Mouse (Mus musculus) liver, adult 2 months (tissue): ENCODE measurements around the gene Armh3. TPM values are rescaled to one million over a fixed set of nuclear protein-coding genes. Genes with fewer than 3 reads are reported as not detected.

Experiments
- DNase-seq: peaks from one replicate; pipeline ENCODE4 v3.0.0-alpha.2; 2011; ENCODE audit warnings: low read depth, low spot score; ENCODE audit errors: extremely low read depth
- H3K27ac ChIP-seq: fragments of 200-500 bp; replicated peaks from 2 replicates; pipeline ENCODE4 v1.5.1; 2012; ENCODE audit warnings: low read depth, mild to moderate bottlenecking, control low read depth, inconsistent platforms, low read length; ENCODE audit not compliant: insufficient read depth
- H3K27me3 ChIP-seq: fragments of 200-500 bp; 2 replicates; pipeline ENCODE4 v1.6.1; 2012; ENCODE audit warnings: mild to moderate bottlenecking, moderate library complexity, low read length, inconsistent platforms; ENCODE audit not compliant: control insufficient read depth, insufficient read depth
- H3K36me3 ChIP-seq: fragments of 200-500 bp; 2 replicates; pipeline ENCODE4 v1.6.1; 2012; ENCODE audit warnings: low read length, inconsistent platforms; ENCODE audit not compliant: control insufficient read depth, insufficient read depth
- H3K4me1 ChIP-seq: fragments of 200-500 bp; 2 replicates; pipeline ENCODE4 v1.6.1; 2011; ENCODE audit warnings: low read length; ENCODE audit not compliant: control insufficient read depth, insufficient read depth
- H3K4me3 ChIP-seq: fragments of 200-500 bp; 2 replicates; pipeline ENCODE4 v1.5.1; 2011; ENCODE audit warnings: low read depth, mild to moderate bottlenecking, control low read depth, low read length, moderate library complexity; ENCODE audit not compliant: insufficient read depth
- H3K79me2 ChIP-seq: fragments of 200-500 bp; 2 replicates; pipeline ENCODE4 v1.6.1; 2012; ENCODE audit warnings: inconsistent platforms, mild to moderate bottlenecking, low read length, moderate library complexity; ENCODE audit not compliant: control insufficient read depth, insufficient read depth
- H3K9ac ChIP-seq: fragments of 200-500 bp; 2 replicates; pipeline ENCODE4 v1.6.1; 2012; ENCODE audit warnings: low read depth, mild to moderate bottlenecking, control low read depth, inconsistent platforms, low read length
- CTCF ChIP-seq: fragments of 200-500 bp; IDR thresholded peaks from 2 replicates; pipeline ENCODE4 v1.5.1; 2011; ENCODE audit warnings: low read depth, low read length, control low read depth
- POLR2A ChIP-seq: fragments of 200-500 bp; IDR thresholded peaks from 2 replicates; pipeline ENCODE4 v1.6.1; 2011; ENCODE audit warnings: low read length, control low read depth; ENCODE audit not compliant: insufficient read depth; ENCODE audit errors: extremely low read depth
- WGBS: fragments of 180-500 bp; shearing (Covaris S2); methylation state at CpG from one replicate; pipeline ENCODE4 v1.1.7; 2018; 5-methylcytosine and 5-hydroxymethylcytosine counted together
- polyA plus RNA-seq: library from polyadenylated mRNA; depleted of rRNA; stranded (reverse); fragments of >200 nt; gene quantifications from 2 replicates; pipeline ENCODE4 v1.2.3, GENCODE M21; 2012
- total RNA-seq: library from RNA; depleted of rRNA; stranded (reverse); fragments of >200 nt; gene quantifications from 2 replicates; pipeline ENCODE4 v1.2.3, GENCODE M21; 2014

The Armh3 gene
- total and polyA plus RNA-seq, 2 experiments, result 3.8 to 5.2 TPM

GRCm38 (mm10) chr19:45907416-45907815 lies 90.9 kb downstream of the Armh3 start:
- 91% methylated on average over 6 of the region's 6 CpGs for WGBS
- H3K9ac ChIP-seq, result no peak overlapping the region
- TF ChIP-seq CTCF (no peak), POLR2A (no peak)

GRCm38 (mm10) chr19:45903861-45904260 lies 94.4 kb downstream of the Armh3 start:
- Histone ChIP-seq H3K36me3 (peaks cover 3% of the 10 kb centered on the region; the same call in 1 of the 2 replicates), H3K79me2 (no peaks in the 10 kb centered on the region), H3K27me3 (no peaks in the 10 kb centered on the region), H3K9ac (no peak overlapping the region), H3K4me3 (no peak overlapping the region), H3K27ac (no peak overlapping the region), H3K4me1 (0 out of 2 replicates have a peak, but pooled peaks cover 2% of the 10 kb centered on the region)
- 92% methylated on average over 3 of the region's 3 CpGs for WGBS
- no peak for DNase-seq
- TF ChIP-seq CTCF, result no peak
- no peak for TF ChIP-seq POLR2A

More at GRCm38 (mm10) chr19:45907416-45907815, 90.9 kb downstream of the Armh3 start:
- no peaks in the 10 kb centered on the region for H3K27me3 ChIP-seq
- peaks cover 3% of the 10 kb centered on the region for H3K36me3 ChIP-seq
- no peak overlapping the region for H3K4me3 ChIP-seq
- no peak for DNase-seq
- no peaks in the 10 kb centered on the region for H3K79me2 ChIP-seq
- no peak overlapping the region for H3K27ac ChIP-seq
- 0 out of 2 replicates have a peak, but pooled peaks cover 2% of the 10 kb centered on the region for H3K4me1 ChIP-seq

- H3K79me2 ChIP-seq, result no peaks in the 10 kb centered on the region
- H3K4me1 ChIP-seq, result 0 out of 2 replicates have a peak, but pooled peaks cover 2% of the 10 kb centered on the region
- H3K9ac ChIP-seq, result no peak overlapping the region
- no peak overlapping the region for H3K4me3 ChIP-seq
- no peak for TF ChIP-seq CTCF
- TF ChIP-seq POLR2A, result no peak
- 67% methylated on average over 8 of the region's 8 CpGs for WGBS
- no peak overlapping the region for H3K27ac ChIP-seq
- no peaks in the 10 kb centered on the region for H3K27me3 ChIP-seq
- no peaks in the 10 kb centered on the region for H3K36me3 ChIP-seq
- peak; percentile 64 for DNase-seq
These were observed 95.8 kb downstream of the Armh3 start for GRCm38 (mm10) chr19:45902390-45903035.

- H3K27me3 ChIP-seq, result no peaks in the 10 kb centered on the region
- no peak for DNase-seq
- 0 out of 2 replicates have a peak, but pooled peaks cover 2% of the 10 kb centered on the region for H3K4me1 ChIP-seq
- H3K27ac ChIP-seq, result no peak overlapping the region
- no peak overlapping the region for H3K9ac ChIP-seq
- H3K4me3 ChIP-seq, result no peak overlapping the region
- WGBS, result 91% methylated on average over 5 of the region's 5 CpGs
- TF ChIP-seq CTCF (no peak), POLR2A (no peak)
- H3K36me3 ChIP-seq, result no peaks in the 10 kb centered on the region
- no peaks in the 10 kb centered on the region for H3K79me2 ChIP-seq
These were observed 97.5 kb downstream of the Armh3 start for GRCm38 (mm10) chr19:45900836-45901235.

GRCm38 (mm10) chr19:45895726-45896125 lies 102.6 kb downstream of the Armh3 start:
- Histone ChIP-seq H3K79me2 (no peaks in the 10 kb centered on the region), H3K27ac (no peak overlapping the region), H3K36me3 (peaks cover 9% of the 10 kb centered on the region; the same call in 1 of the 2 replicates), H3K4me1 (no peaks in the 10 kb centered on the region), H3K9ac (no peak overlapping the region), H3K4me3 (no peak overlapping the region), H3K27me3 (no peaks in the 10 kb centered on the region)
- WGBS, result 96% methylated on average over 1 of the region's 1 CpGs
- no peak for DNase-seq
- TF ChIP-seq POLR2A (no peak), CTCF (no peak)

GRCm38 (mm10) chr19:45882056-45882455 lies 116.2 kb downstream of the Armh3 start:
- no peak for TF ChIP-seq CTCF
- no peak for TF ChIP-seq POLR2A

More at GRCm38 (mm10) chr19:45882056-45882455, 116.2 kb downstream of the Armh3 start:
- peaks cover 15% of the 10 kb centered on the region for H3K36me3 ChIP-seq
- H3K27me3 ChIP-seq, result no peaks in the 10 kb centered on the region
- no peak for DNase-seq
- H3K4me1 ChIP-seq, result no peaks in the 10 kb centered on the region
- no peak overlapping the region for H3K27ac ChIP-seq
- H3K79me2 ChIP-seq, result no peaks in the 10 kb centered on the region; the same call in 1 of the 2 replicates
- WGBS, result 78% methylated on average over 3 of the region's 3 CpGs
- H3K4me3 ChIP-seq, result no peak overlapping the region
- H3K9ac ChIP-seq, result no peak overlapping the region
